Mouse (Mus musculus): ENCODE measurements around the gene Nkain4.

The Nkain4 gene

DNA sequence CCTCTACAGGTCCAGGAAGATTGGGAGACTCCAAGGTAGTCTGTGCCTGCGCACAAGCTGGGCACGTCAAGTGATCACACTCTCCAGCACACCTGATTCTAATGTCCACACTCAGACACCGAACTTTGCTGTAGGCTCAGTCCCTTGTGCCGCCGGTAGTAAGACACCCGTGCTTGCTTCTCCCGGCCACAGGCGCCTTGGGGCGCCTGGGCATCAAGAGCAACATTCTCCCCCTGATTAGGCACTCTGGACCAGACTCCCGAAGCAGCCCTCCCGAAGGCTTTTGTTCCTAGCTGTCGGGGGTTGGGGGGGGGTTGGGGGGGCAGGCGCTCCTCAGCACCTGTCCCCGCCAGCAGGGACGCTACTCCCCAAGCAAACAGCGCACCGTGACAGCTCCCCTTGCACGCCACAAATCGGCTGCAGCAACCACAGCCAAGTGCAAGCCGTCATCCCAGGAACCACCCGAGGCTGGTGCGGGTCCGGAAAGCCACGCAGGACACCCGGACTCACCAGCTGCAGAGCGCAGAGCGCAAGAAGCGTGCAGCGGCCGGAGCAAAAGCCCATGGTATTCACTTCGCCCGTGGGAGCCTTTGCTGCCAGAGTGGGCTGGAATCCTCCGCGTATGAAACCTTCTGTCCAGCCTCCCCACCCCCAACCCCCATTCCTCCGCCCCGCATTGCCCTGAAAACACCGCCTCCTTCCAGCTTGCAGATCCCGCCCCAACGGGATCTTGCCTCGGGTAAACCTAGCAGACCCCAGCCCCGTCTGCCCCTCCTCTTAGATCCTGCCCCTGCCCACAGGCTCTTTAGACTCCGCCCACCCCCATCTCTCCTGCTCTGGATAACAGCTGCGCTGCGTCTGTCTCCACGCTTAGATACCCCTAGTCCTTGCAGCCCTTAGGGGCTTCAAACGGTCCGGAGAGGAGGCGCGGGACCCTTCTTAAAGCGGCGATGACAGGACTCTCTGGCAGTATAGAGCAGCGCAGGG is at the start of gene Nkain4:
Nkain4 (minus strand) TSS at position 639 of the 987 bp plus-strand sequence.
- peak; percentile 87 to 89 for DNase-seq

- no peak for DNase-seq
Measured at GRCm38 (mm10) chr2:180996905-180997304, 42.4 kb upstream of the Nkain4 start.

GRCm38 (mm10) chr2:180996436-180996835 is 41.9 kb upstream of the Nkain4 start:
- peak; percentile 73 to 81 for DNase-seq

DNA sequence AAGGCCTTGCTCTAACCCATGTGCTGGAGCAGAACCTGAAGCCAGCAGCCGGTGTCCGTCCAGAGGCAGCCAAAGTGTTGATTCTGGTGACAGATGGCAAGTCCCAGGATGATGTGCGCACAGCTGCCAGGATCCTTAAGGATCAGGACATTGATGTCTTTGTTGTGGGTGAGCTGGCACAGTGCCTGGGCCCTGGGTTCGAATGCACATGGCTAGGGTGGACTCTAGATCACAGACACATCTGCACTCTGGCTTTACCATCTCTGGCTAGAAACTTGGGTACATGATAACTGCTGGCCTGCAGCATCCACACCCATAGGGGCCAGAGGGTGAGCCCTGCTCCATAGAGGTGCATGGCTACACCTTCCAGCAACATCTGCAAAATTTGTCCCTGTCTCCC is 41.0 kb upstream of the Nkain4 start:
- peak; percentile 44 to 52 for DNase-seq

GRCm38 (mm10) chr2:180994360-180994759 is 39.9 kb upstream of the Nkain4 start:
- no peak for DNase-seq

DNA sequence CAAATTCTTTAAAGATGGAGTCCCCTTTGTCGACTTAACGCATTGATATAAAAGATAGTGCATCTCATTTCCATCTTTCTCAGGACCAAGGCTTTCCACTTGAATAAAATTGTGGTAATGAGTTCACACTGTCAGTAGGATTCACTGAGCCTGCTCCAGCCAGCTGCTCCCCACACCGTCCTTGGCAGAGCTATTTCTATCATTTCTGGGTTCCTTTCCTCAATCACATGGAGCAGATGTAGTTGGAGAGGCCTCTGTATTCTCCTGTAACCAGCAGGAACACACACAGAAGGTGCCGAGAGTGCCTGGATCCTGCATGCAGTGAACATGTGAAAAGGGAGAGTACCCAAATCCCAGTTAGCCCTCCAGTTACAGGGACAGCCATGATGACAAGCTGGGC is 35.8 kb upstream of the Nkain4 start:
- DNase-seq: no peak

DNA sequence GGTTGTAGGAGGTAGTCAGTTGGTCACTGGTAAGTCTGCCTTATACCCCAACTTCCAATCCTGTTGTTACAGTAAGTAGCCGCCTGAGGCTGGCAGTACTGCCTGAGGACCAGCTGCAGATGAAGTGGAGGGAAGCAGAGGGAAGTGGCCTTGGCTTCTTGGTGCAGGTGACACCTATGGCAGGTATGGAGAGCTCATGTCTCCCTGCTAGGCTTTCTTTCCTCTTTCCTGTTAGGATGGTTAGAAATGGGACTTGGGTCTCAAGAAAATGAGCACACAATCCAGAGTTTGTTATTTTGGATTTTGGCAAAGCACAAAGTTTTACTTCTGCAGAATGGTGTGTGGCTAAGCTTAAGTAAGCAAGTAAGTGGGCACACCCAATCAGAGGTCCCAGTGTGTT is 34.4 kb upstream of the Nkain4 start:
- DNase-seq: no peak

DNA sequence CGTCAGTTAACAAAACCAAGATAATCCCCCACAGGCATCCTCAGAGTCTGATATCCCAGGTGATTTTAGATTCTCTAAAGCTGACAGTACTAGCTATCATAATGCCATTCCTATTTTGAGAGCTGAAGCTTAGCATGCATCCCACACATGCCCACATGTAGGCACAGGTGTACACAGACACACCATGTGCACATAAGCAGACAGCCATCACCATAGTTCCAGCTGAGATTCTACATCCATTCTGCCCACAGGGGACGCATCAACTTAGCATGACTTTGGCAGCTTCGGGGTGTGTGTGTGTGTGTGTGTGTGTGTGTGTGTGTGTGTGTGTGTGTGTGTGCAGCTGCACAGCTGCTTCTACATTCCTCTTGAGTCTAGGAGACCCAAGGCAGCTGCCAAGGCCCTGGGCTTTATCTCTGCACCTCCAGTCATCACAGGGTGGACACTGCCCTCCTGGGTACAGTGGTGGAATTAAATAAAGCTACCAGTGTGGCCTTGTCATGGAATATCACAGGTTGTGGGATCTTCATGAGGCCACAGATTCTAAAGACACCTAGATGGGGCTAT is 33.9 kb upstream of the Nkain4 start:
- DNase-seq: no peak

GRCm38 (mm10) chr2:180987432-180988030 is 33.0 kb upstream of the Nkain4 start:
- no peak for DNase-seq

DNA sequence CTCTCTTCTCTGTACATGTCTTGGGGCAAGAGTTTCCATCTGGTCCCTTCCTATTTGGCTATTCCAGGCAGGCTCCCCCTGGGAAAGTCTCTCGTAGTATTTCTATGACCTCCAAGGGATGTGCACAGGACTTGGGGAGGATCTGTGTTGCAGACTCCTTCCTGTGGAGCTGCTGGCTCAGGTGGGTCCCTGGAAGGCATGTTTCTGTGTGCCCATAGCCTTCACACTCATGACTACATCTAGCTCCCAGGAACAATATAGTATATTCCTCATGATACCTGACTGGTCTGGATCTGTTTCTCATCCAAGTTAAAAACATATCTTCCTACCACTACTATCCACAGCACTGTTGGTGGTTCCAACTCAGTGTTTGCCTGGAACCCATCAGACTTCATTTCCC is 32.5 kb upstream of the Nkain4 start:
- no peak for DNase-seq

- DNase-seq: no peak
Measured at GRCm38 (mm10) chr2:180986449-180986848, 31.9 kb upstream of the Nkain4 start, which contains the start of gene Col20a1. TSS of gene Col20a1 (plus strand) at chr2:180986535.

DNA sequence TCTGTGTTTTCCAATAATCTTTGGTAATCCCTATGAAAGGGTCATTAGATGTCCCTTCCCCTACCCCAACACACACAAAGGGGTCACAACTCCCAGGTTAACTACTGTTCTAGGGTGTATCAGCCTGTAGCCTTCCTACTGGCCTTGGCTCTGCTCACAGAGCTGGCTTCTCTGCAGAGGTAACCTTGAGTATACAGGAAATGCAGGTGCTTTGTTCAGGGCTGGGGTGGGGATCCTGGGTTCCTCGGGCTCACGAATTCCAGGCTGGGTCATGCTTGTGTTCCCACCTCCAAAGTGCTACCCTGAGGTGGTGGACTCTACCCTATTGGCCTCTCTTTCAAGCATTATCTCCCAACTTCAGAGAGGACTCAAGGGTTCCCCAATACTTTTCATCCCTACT is 31.1 kb upstream of the Nkain4 start:
- DNase-seq: no peak

GRCm38 (mm10) chr2:180981133-180981532 is 26.6 kb upstream of the Nkain4 start:
- DNase-seq: no peak

DNA sequence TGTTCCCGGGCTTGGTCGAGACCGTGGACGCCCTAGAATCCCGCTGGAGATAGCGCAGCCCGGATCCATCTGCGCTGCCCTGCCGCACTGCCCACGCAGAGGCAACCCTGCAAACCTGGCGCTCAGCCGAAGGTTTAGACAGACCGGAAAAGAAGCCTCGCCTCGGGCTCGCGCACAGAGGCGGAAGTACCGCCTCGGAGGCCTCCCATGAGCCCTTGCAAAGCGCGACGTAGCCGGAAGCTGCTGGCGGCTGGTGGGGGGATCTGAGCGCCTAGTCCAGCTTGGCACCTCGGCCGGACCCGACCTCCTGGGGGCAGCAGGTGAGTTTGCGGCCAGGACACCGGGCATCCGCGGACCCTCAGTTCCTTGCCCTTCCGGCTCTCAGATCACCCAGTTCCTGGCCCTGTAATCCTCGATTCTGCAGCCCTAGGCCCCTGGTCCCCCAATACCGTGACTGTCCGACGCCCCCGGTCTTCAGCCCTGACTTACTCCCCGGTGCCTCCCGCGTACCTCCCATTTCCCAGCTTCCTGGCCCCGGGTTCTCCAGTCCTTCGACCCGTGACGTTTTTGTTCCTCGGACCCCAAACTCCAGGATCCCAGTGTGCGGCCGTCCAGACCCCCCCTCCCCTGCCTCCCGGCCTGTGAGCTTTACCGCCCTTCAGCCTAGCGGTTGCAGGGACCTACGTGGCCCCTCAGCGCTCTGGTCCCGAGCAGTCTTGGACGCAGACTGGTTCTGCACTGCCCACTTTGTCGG is 12.7 kb upstream of the Nkain4 start, which contains the start of gene Arfgap1:
Arfgap1 (plus strand) TSS at position 216 of the 754 bp plus-strand sequence.
- DNase-seq: peak; percentile 97 to 98

- DNase-seq: peak; percentile 63 to 73
Measured at GRCm38 (mm10) chr2:180966092-180966882, 11.8 kb upstream of the Nkain4 start.

DNA sequence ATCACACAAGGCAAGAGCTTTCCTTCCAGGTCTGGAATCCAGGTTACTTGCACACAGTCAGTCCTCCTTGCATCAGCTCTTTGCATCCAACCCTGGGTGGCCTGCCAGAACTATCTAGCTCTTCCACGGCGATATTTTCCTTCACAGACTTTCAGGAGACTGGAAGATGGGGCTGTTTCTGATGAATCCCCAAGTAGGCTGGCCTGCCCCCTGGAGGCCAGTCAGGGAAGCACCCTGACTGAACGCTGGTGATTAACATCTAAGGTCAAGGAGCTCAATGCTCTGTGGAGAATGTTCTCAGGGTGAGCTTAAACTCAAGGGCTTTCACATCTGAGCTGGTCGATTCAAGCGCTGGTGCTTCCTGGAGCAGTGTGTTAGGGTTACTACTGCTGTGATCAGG is 9.5 kb upstream of the Nkain4 start:
- DNase-seq: peak; percentile 89 to 93

DNA sequence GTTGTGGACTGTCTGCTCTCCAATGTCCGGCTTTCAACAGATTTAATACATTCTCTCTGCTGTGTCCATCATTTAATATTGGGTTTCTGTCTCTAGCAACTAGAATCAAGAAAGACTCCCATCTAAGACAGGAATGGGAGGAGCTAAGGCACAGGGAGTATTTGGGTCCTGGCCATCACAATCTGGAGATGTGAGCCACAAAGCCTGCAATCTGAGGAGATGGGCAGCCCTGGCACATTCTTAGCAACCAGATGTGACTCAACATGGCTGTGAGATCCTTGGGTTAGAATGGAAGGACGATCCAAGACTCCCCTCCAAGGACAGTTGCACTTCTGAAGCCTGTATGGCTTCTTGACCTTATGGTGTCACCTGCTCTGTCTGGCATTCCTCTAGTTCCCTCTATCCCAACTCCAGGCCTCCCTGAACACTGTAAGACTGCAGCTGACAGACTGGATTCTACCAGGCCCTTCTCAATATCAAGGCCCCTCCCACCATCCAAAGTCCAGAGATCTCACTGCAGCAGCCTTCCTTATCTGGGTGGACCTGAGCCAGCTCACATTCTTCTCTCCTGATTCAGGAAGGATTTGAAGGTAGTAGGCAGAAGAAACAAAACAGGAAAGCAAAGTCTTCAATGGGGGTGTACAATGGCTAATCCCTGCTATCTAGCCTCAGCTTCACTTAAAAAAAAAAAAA is 8.3 kb upstream of the Nkain4 start:
- no peak for DNase-seq

DNA sequence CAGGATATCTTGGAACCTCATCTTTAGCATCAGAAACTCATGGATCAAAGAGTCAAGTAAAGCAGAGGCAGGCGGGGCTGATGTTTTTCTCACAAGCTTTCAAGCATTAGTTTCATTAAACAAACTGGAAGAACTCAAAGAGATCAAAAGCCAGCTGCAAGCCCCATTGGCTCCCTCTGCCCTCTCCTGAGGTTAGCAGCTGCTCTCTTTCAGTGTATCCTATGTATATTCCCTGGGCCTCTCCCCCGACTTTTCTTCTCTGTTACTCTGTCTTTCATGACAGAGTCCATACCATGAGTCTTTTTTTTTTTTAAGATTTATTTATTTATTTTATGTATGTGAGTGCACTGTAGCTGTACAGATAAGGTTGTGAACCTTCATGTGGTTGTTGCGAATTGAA is 5.7 kb upstream of the Nkain4 start:
- DNase-seq: no peak

DNA sequence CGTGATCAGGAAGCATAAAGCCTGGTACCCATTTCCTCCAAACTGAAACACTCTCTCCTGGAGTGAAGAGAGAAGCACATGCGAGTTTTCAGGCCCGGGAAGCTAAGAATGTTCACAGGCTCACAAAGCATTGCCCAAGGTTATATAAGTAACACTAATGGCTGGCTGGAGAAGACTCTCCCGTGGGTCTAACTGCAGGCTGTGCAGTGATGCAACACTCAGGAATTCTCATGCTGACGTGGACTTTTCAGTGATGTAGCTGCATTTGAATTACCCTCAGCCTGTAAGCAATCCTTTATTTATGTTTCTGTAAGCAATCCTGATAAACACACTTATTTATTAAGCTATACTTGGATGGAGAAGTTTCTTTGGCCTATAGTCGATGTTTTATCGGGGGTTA is 5.1 kb upstream of the Nkain4 start:
- no peak for DNase-seq

GRCm38 (mm10) chr2:180953638-180954037 is 861 bp downstream of the Nkain4 start:
- no peak for DNase-seq

DNA sequence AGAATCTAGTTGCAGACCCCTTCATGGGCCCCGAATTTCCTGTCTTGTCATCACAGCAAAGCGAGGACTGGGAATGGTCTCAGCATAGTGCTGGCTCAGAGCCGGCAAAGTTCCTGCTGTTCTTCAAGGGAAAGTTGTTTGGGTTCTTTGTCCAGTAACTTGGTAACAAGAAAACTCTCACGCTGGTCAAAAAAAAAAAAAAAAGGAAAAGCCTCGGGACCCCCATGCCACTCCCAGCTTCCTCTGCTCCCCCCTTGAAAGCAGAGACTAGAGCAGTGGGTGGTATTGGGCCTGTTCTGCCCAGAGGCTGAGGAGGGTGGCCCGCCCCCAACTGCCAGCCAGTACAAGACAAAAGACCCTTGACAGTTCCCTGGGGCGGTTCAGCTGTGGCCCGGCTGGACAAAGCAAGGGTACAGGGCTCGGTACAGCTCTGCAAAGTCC is 1.7 kb downstream of the Nkain4 start:
- DNase-seq: peak; percentile 43 to 67

All from cerebellum, postnatal 10 days (tissue).